Mouse (Mus musculus): ENCODE data around the gene Polrmt. TPM values are rescaled to one million over a fixed set of nuclear protein-coding genes. Genes with fewer than 3 reads are reported as not detected.
"Not testable (repeated sequence)": the region's sequence is repeated elsewhere in the genome, so short reads cannot be mapped to it uniquely, and the experiment has no call there.

The Polrmt gene
- total RNA-seq, 2 experiments from 2014 or later = 45.3 to 46.8 TPM

GRCm38 (mm10) chr10:79779193-79779592 is 32.8 kb upstream of the Polrmt start:
- DNase-seq = no peak
- intact Hi-C loops (cut with DNase I) = loop anchor here (5.0 kb wide), 1 partner anchor 72 kb away; no protein-coding TSS in a partner anchor

DNA sequence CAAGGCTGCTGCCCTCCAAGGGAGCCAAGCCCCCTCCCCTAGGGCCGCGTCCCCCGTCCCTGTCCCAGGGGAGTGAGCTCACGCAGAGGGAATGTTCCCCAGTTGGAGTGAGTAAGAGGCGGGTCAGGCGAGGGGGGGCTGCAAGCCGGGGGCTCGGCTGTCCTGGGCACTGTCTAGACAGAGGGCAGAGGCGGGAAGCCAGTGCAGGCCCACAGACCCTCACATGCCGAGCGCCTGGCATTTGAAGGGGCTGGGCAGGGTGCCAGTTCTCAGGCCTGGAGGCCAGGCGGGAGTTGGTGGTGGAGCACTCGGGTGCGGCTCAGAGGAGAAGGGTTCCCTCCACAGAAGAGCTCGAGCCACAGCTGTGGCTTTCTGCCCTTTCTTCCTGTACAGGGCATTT is 31.6 kb upstream of the Polrmt start:
- DNase-seq = peak; percentile 53 to 63
- intact Hi-C loops (cut with DNase I) = loop anchor here (5.0 kb wide), 1 partner anchor 71 kb away; no protein-coding TSS in a partner anchor

GRCm38 (mm10) chr10:79777103-79777531 is 30.7 kb upstream of the Polrmt start, which contains the start of gene Fstl3:
TSS of gene Fstl3 (plus strand) at chr10:79777272.
- DNase-seq = peak in 1 of 2 experiments; percentile 45
- intact Hi-C loops (cut with DNase I) = loop anchor here (5.0 kb wide), 1 partner anchor 70 kb away; no protein-coding TSS in a partner anchor

GRCm38 (mm10) chr10:79774486-79775279 is 28.3 kb upstream of the Polrmt start:
- DNase-seq = no peak
- intact Hi-C loops (cut with DNase I) = loop anchor here (5.0 kb wide), 1 partner anchor 67 kb away; no protein-coding TSS in a partner anchor

- intact Hi-C loops (cut with DNase I) = no loop called here
- no peak for DNase-seq
Observed at GRCm38 (mm10) chr10:79773208-79773607, 26.8 kb upstream of the Polrmt start.

GRCm38 (mm10) chr10:79772320-79772719 is 25.9 kb upstream of the Polrmt start:
- DNase-seq = no peak
- intact Hi-C loops (cut with DNase I) = no loop called here

DNA sequence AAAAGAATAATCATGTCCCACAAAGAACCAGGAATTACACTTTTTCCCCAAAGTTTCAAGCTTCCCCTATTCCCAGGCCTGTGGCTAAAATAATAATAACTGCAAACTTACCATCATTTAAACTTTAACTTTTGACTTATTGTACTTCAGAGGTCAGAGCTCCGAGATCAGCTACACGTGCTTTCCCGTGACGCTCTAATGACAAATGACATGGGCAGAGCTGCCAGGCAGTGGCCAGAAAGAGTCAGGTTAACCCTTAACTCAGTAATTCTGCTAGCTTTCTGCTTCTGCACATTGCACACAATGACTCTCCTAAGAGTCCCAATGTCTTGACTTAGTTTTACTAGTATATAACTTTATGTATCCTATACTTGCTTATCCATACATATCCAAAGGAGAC is 22.9 kb upstream of the Polrmt start:
- intact Hi-C loops (cut with DNase I) = no loop called here
- no peak for DNase-seq

- DNase-seq = peak; percentile 75 to 82
- intact Hi-C loops (cut with DNase I) = loop anchor here (1.0 kb wide), 1 partner anchor 21 kb away; no protein-coding TSS in a partner anchor
Observed at GRCm38 (mm10) chr10:79768400-79768799, 22.0 kb upstream of the Polrmt start.

DNA sequence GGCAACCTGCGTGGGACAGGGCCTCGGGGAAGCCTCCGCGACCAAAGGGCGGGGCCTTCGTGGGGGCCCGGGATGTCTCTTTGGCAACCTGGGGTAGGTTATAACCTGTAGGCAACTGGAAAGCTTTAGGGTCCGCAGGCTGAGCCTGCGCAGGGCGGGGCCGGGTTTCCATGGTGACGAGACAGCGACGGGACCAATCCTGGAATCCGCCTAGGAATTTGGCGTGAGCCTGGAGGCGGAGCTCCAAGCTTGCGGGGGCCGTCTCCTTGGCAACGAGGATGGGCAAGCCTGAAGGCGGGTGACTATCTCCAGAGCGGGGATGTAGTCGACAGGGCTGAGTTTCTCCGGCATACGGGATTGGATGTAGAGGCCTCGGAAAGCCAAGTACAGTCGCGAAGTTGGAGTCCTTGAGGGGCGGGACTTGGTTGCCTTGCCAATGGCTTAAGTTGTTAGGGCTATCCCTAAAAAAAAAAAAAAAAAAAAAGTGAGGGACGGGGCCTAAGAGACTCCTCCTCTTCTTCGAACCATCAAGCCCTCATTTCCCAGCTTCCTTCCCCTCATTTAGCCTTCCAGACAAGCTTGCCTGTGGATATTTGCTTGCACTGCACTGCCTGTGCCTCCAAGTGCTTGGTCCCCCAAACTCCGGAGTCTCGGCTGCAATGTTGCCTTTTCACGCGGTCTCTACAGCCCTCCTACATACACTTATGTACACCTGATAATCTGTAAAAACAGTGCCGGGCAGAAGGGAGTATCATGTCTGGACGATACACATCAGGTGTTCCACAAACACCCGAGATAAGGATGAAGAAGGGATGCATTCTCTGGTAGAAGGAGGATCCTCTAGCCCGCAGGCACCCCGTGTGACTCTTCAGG is 21.2 kb upstream of the Polrmt start:
- intact Hi-C loops (cut with DNase I) = loop anchor here (1.0 kb wide), 1 partner anchor 22 kb away; no protein-coding TSS in a partner anchor

DNA sequence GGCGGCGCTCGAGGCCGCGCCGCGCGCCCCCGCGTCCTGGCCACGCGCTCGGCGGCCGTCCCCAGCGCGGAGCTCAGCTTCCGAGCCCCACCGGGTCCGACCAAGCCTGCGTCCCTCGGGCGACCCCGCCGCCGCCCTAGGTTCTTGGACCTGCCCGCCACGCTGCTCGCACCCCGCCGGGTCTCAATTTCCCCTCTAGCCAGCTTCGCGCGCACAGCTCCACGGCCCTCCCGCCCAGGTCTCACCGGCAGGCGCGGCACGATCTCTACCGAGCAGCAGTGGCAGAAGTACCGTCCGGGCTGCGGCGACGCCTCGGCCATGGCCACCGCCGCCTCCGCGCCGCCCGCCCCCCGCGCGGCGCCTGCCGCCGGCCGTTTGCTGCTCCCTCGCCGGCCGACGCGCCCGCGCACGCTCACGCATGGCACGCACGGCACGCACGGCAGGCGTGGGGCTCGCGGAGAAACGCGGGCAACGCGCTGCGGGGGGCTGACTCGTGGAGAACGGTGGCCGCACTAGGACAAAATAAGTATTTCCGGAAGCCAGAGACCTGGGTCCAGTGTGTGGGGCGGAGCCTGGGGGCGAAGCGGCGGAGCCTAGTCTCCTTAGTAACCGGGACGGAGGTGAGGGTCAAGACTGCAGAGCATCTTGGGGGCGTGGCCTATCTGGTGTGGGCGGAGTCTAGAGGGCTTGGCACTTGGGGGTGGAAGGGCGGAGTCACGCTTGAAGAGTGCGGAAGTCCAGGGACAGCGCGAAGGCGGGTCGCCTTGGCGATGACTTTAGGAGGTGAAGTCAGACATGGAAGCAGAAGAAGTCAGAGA is 20.3 kb upstream of the Polrmt start, which contains the start of gene Rnf126:
Gene Rnf126 (minus strand): TSS at position 445 of the 818 bp plus-strand sequence.
- intact Hi-C loops (cut with DNase I) = no loop called here
- peak; percentile 99 for DNase-seq

More for the DNA sequence above, 21.2 kb upstream of the Polrmt start:
- peak; percentile 91 to 94 for DNase-seq

GRCm38 (mm10) chr10:79766001-79766507 is 19.7 kb upstream of the Polrmt start:
- intact Hi-C loops (cut with DNase I) = no loop called here
- no peak for DNase-seq

DNA sequence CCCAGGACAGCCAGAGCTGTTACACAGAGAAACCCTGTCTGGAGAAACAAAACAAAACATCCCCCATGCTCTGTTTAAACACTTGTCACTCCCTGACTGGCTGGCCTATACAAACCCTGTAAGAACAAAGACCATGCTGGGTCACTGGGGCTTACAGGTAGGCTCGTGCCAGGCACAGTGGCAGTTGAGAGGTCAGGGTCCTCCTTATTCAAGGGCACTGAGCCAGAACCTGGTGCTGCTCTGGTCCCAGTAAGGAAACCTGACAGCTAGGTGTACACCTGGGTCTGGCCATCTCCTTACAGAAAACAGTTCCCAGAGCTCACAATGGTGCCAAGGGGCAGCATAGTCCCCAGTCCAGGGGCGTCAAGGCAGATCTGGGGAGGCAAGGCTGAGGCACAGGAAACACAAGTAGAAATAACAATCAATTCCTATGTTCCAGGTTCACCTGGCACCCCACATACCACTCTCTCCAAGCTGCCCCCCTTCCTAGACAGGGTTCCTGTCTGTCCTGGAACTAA is 18.9 kb upstream of the Polrmt start:
- intact Hi-C loops (cut with DNase I) = no loop called here
- DNase-seq = no peak

GRCm38 (mm10) chr10:79764234-79764633 is 17.9 kb upstream of the Polrmt start:
- intact Hi-C loops (cut with DNase I) = no loop called here
- DNase-seq = no peak

- no peak for DNase-seq
- intact Hi-C loops (cut with DNase I) = no loop called here
Observed at GRCm38 (mm10) chr10:79762875-79763274, 16.5 kb upstream of the Polrmt start.

GRCm38 (mm10) chr10:79760603-79761143 is 14.3 kb upstream of the Polrmt start:
- no peak for DNase-seq
- intact Hi-C loops (cut with DNase I) = no loop called here

DNA sequence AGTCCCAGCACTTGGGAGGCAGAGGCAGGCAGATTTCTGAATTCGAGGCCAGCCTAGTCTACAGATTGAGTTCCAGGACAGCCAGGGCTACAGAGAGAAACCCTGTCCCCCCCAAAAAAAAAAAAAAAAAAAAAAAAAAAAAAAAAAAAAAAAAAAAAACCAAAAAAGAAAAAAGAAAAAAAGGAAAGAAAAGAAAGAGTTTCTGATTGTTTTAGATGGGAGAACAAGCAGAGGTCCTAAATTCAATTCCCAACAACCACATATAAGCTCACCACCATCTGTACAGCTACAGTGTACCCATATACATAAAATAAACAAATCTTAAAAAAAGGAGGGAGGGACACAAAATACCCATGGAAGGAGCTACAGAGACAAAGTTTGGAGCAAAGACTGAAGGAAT is 13.3 kb upstream of the Polrmt start:
- DNase-seq; intact Hi-C loops (cut with DNase I): not testable (repeated sequence)

DNA sequence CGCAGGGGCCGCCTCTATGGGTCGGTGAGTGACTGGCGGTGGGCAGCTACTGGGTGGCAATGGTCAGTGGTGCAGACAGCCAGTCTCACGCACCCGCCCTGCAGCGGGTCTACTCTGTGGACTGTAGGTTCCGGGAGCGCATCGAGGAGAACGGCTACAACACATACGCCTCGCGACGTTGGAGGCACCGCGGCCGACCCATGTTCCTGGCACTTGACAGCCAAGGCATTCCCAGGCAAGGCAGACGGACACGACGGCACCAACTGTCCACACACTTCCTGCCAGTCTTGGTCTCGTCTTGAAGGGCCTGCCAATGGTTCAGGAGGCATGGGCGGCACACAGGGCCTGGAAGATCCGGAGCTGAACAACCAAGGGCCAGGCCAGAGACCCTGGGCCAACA is 10.3 kb upstream of the Polrmt start:
- intact Hi-C loops (cut with DNase I) = no loop called here
- DNase-seq = no peak

DNA sequence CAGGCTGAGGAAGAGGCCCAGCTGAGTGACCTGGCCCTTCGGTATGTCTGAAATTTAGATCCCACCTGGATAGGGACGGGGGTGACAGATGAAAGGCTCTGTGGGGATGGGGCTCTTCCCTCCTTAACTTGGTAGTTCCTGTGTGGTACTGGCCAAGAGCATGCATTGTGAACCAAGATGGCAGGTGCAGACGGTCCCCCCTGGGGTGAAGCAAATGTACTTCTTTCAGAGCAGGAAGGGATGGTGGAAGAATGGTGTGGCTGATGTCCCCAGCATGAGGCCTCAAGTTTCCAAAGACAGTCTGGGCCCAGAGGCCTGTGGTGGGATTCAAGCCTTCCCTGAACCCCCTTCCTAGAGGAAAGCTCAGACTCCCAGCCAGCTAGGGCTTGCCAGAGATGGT is 9.5 kb upstream of the Polrmt start:
- intact Hi-C loops (cut with DNase I) = no loop called here

GRCm38 (mm10) chr10:79754856-79755516 is 8.6 kb upstream of the Polrmt start, which contains the start of gene Fgf22:
TSS of gene Fgf22 (plus strand) at chr10:79755076.
- intact Hi-C loops (cut with DNase I) = no loop called here
- DNase-seq = peak; percentile 63 to 70

More for the DNA sequence above, 9.5 kb upstream of the Polrmt start:
- DNase-seq = no peak

All from heart, postnatal 14 days (tissue).